Mouse (Mus musculus) spleen, postnatal 36 days (tissue): ENCODE results near the gene Get4.

Experiments
- DNase-seq, 2 experiments: peaks; one replicate each; pipeline ENCODE4 v3.0.0; 2022; ENCODE audit warnings: low spot score in 2 of 2, mixed read lengths in 1 of 2

Get4 gene

GRCm38 (mm10) chr5:139317751-139318504 is 65.8 kb downstream of the Get4 start:
- DNase-seq = no peak
